Mouse (Mus musculus) liver, embryonic 13.5 days (tissue): ENCODE measurements at regions not wholly inside any gene's neighbourhood (a gene's known extent, or its start where the extent isn't known, plus 50 kb on each side); places are given as distances from the start of the nearest gene placed in this dataset.

ENCODE experiments used
- ATAC-seq: fragments of 200-750 bp; cut with Nextera tagmentation; 2 replicates; pipeline ENCODE4 v1.8.0; 2017; ENCODE audit warnings: low read depth, mild to moderate bottlenecking, moderate number of reproducible peaks, moderate library complexity
- DNase-seq: peaks from one replicate; pipeline ENCODE4 v3.0.0; 2022
- H3K27ac ChIP-seq: fragments of 300-500 bp; sonication (generic); 2 replicates; pipeline ENCODE4 v1.5.1; 2015; ENCODE audit warnings: moderate library complexity, mild to moderate bottlenecking, inconsistent platforms
- H3K27me3 ChIP-seq: fragments of 300-500 bp; sonication (generic); 2 replicates; pipeline ENCODE4 v1.6.1; 2015; ENCODE audit warnings: mild to moderate bottlenecking, inconsistent platforms
- H3K36me3 ChIP-seq: fragments of 300-500 bp; sonication (generic); 2 replicates; pipeline ENCODE4 v1.6.1; 2015; ENCODE audit warnings: mild to moderate bottlenecking, inconsistent platforms
- H3K4me1 ChIP-seq: fragments of 300-500 bp; sonication (generic); replicated peaks from 2 replicates; pipeline ENCODE4 v1.6.1; 2015; ENCODE audit warnings: inconsistent platforms
- H3K4me2 ChIP-seq: fragments of 300-500 bp; sonication (generic); 2 replicates; pipeline ENCODE4 v1.6.1; 2015; ENCODE audit warnings: inconsistent platforms, mild to moderate bottlenecking, moderate library complexity
- H3K4me3 ChIP-seq: fragments of 300-500 bp; sonication (generic); replicated peaks from 2 replicates; pipeline ENCODE4 v1.5.1; 2015; ENCODE audit warnings: mild to moderate bottlenecking, inconsistent platforms
- H3K9ac ChIP-seq: fragments of 300-500 bp; sonication (generic); 2 replicates; pipeline ENCODE4 v1.6.1; 2015; ENCODE audit warnings: mild to moderate bottlenecking, inconsistent platforms
- H3K9me3 ChIP-seq: fragments of 300-500 bp; sonication (generic); replicated peaks from 2 replicates; pipeline ENCODE4 v1.6.1; 2016; ENCODE audit warnings: inconsistent platforms
- WGBS: fragments of 180-500 bp; shearing (Covaris S2); methylation state at CpG from one replicate; pipeline ENCODE4 v1.1.7; 2015; ENCODE audit not compliant: insufficient replicate concordance; 5-methylcytosine and 5-hydroxymethylcytosine counted together

- Histone ChIP-seq H3K4me3 (no peak overlapping the region), H3K36me3 (no peaks in the 10 kb centered on the region), H3K9me3 (no peaks in the 10 kb centered on the region), H3K27ac (no peak overlapping the region; the same call in 1 of the 2 replicates), H3K27me3 (no peaks in the 10 kb centered on the region), H3K4me1 (peaks cover 25% of the 10 kb centered on the region), H3K4me2 (no peak overlapping the region), H3K9ac (no peak overlapping the region)
- ATAC-seq (no peak), DNase-seq (no peak)
- WGBS = 58% methylated on average over 5 of the region's 5 CpGs
Observed at GRCm38 (mm10) chr10:43818623-43819022, 82.9 kb downstream of the Qrsl1 start.

GRCm38 (mm10) chr10:43819434-43819833 lies 82.1 kb downstream of the Qrsl1 start:
- DNase-seq = no peak
- no peaks in the 10 kb centered on the region for H3K27me3 ChIP-seq
- peaks cover 25% of the 10 kb centered on the region for H3K4me1 ChIP-seq
- H3K9ac ChIP-seq = no peak overlapping the region
- H3K36me3 ChIP-seq = no peaks in the 10 kb centered on the region
- no peak overlapping the region for H3K4me3 ChIP-seq
- H3K9me3 ChIP-seq = no peaks in the 10 kb centered on the region
- H3K4me2 ChIP-seq = no peak overlapping the region
- 72% methylated on average over 6 of the region's 6 CpGs for WGBS
- H3K27ac ChIP-seq = no peak overlapping the region
- no peak for ATAC-seq

DNA sequence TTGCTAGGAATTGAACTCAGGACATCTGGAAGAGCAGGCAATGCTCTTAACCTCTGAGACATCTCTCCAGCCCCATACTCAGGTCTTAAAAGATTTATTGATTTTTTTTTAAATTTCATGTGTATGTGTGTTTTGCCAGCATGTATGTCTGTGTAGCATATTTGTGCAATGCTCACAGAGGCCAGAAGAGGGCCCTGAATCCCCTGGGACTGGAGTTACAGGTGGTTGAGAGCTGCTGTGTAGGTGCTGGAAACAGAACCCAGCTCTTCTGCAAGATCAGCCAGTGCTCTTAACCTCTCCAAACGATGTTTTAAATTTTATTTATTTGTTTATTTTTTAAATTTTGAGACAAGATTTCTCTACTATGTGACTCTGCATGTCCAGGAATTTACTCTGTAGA lies 78.9 kb downstream of the Qrsl1 start:
- Histone ChIP-seq H3K9ac (no peak overlapping the region), H3K4me2 (no peak overlapping the region), H3K4me1 (peaks cover 15% of the 10 kb centered on the region), H3K4me3 (no peak overlapping the region), H3K36me3 (no peaks in the 10 kb centered on the region), H3K9me3 (0 out of 2 replicates have a peak, but pooled peaks cover 3% of the 10 kb centered on the region), H3K27me3 (no peaks in the 10 kb centered on the region), H3K27ac (no peak overlapping the region)
- DNase-seq (no peak), ATAC-seq (no peak)
- WGBS = 55% methylated on average over 1 of the region's 1 CpGs

GRCm38 (mm10) chr10:43824009-43824408 lies 77.5 kb downstream of the Qrsl1 start:
- H3K4me2 ChIP-seq = no peak overlapping the region
- WGBS = 67% methylated on average over 5 of the region's 5 CpGs
- H3K9me3 ChIP-seq = 0 out of 2 replicates have a peak, but pooled peaks cover 4% of the 10 kb centered on the region
- H3K9ac ChIP-seq = no peak overlapping the region
- no peaks in the 10 kb centered on the region for H3K27me3 ChIP-seq
- H3K27ac ChIP-seq = no peak overlapping the region
- ATAC-seq (no peak), DNase-seq (no peak)
- H3K36me3 ChIP-seq = no peaks in the 10 kb centered on the region
- peaks cover 2% of the 10 kb centered on the region for H3K4me1 ChIP-seq
- no peak overlapping the region for H3K4me3 ChIP-seq
